Mouse (Mus musculus) layer of hippocampus, postnatal 14 days (tissue): Measurements from ENCODE around the gene Znhit2. TPM values are rescaled to one million over a fixed set of nuclear protein-coding genes. Genes with fewer than 3 reads are reported as not detected.

Experiments used
- DNase-seq, 2 experiments: peaks; one replicate each; pipeline ENCODE4 v3.0.0; 2021 to 2022; ENCODE audit warnings: low spot score in 2 of 2, mixed read lengths in 1 of 2
- long read RNA-seq, 2 experiments: library from polyadenylated mRNA; stranded (forward); transcript quantifications; one replicate each; pipeline ENCODE4 v2.0.0; 2021
- total RNA-seq, 2 experiments: library from RNA; stranded (reverse); gene quantifications; 2 replicates each; pipeline ENCODE4 v1.2.3; 2021

Znhit2 gene
- 10 to 100 TPM; 39.5 to 41.2 TPM for total RNA-seq
- long read RNA-seq, experiment 1, transcript Znhit2-201 (1 exons, 1,281 nt): major isoform, 48 of 48 reads
- long read RNA-seq, experiment 1, partial matches to known transcripts: 0 of 48 reads
- long read RNA-seq, experiment 1, other reads (novel, unspliced or antisense): 0 of 48 reads
- long read RNA-seq, experiment 2, transcript Znhit2-201 (1 exons, 1,281 nt): major isoform, 63 of 63 reads
- long read RNA-seq, experiment 2, partial matches to known transcripts: 0 of 63 reads
- long read RNA-seq, experiment 2, other reads (novel, unspliced or antisense): 0 of 63 reads

- DNase-seq: peak; percentile 90 to 96
Observed at GRCm38 (mm10) chr19:6061021-6061533, at the start of gene Znhit2. TSS of gene Znhit2 (plus strand) at chr19:6061192.

GRCm38 (mm10) chr19:6013691-6014090, 47.3 kb upstream of the Znhit2 start:
- DNase-seq: no peak

GRCm38 (mm10) chr19:6014991-6015510, 45.9 kb upstream of the Znhit2 start:
- DNase-seq: no peak

- peak; percentile 49 to 60 for DNase-seq
Observed at GRCm38 (mm10) chr19:6015511-6016315, 45.3 kb upstream of the Znhit2 start, which contains the start of gene Capn1. TSS of gene Capn1 (minus strand) at chr19:6015897.

GRCm38 (mm10) chr19:6016532-6016931, 44.5 kb upstream of the Znhit2 start:
- no peak for DNase-seq

- peak; percentile 74 to 89 for DNase-seq
Observed at GRCm38 (mm10) chr19:6018142-6019089, 42.6 kb upstream of the Znhit2 start.

GRCm38 (mm10) chr19:6020276-6020675, 40.7 kb upstream of the Znhit2 start:
- no peak for DNase-seq

GRCm38 (mm10) chr19:6023059-6023458, 37.9 kb upstream of the Znhit2 start:
- no peak for DNase-seq

- DNase-seq: no peak
Observed at GRCm38 (mm10) chr19:6023930-6024329, 37.1 kb upstream of the Znhit2 start.

- no peak for DNase-seq
Observed at GRCm38 (mm10) chr19:6028991-6029390, 32.0 kb upstream of the Znhit2 start.

- no peak for DNase-seq
Observed at GRCm38 (mm10) chr19:6029426-6029825, 31.6 kb upstream of the Znhit2 start.

GRCm38 (mm10) chr19:6030520-6031280, 30.3 kb upstream of the Znhit2 start:
- DNase-seq: no peak

- DNase-seq: no peak
Observed at GRCm38 (mm10) chr19:6035966-6036585, 24.9 kb upstream of the Znhit2 start.

GRCm38 (mm10) chr19:6037695-6038094, 23.3 kb upstream of the Znhit2 start:
- DNase-seq: no peak

GRCm38 (mm10) chr19:6038326-6038725, 22.7 kb upstream of the Znhit2 start:
- DNase-seq: no peak

- no peak for DNase-seq
Observed at GRCm38 (mm10) chr19:6040002-6040401, 21.0 kb upstream of the Znhit2 start.

- DNase-seq: no peak
Observed at GRCm38 (mm10) chr19:6042293-6042692, 18.7 kb upstream of the Znhit2 start.

- DNase-seq: peak in 1 of 2 experiments; percentile 12
Observed at GRCm38 (mm10) chr19:6044102-6044501, 16.9 kb upstream of the Znhit2 start.
